Mouse (Mus musculus) forebrain, embryonic 14.5 days (tissue): ENCODE data around the gene Csnk2a1. TPM values are rescaled to one million over a fixed set of nuclear protein-coding genes. Genes with fewer than 3 reads are reported as not detected.
A peak's percentile ranks its signal among the peaks of the same experiment; 100 is the strongest.
"Not testable (repeated sequence)": the region's sequence is repeated elsewhere in the genome, so short reads cannot be mapped to it uniquely, and the experiment has no call there.

Experiments
- ATAC-seq: fragments of 200-750 bp; cut with Nextera tagmentation; 2 replicates; pipeline ENCODE4 v1.8.0; 2017; ENCODE audit warnings: mild to moderate bottlenecking, moderate library complexity
- DNase-seq: peaks from one replicate; pipeline ENCODE4 v3.0.0-alpha.2; 2015; ENCODE audit warnings: low spot score
- H3K27ac ChIP-seq: fragments of 300-500 bp; sonication (generic); 2 replicates; pipeline ENCODE4 v1.5.1; 2014; ENCODE audit warnings: low read depth, mild to moderate bottlenecking, control low read depth, low read length, moderate library complexity
- H3K27me3 ChIP-seq: fragments of 300-500 bp; sonication (generic); replicated peaks from 2 replicates; pipeline ENCODE4 v1.6.1; 2014; ENCODE audit warnings: low read length, control low read depth, mixed read lengths; ENCODE audit not compliant: control insufficient read depth, insufficient read depth
- H3K36me3 ChIP-seq: fragments of 300-500 bp; sonication (generic); 2 replicates; pipeline ENCODE4 v1.6.1; 2014; ENCODE audit warnings: low read length, control low read depth; ENCODE audit not compliant: control insufficient read depth, insufficient read depth
- H3K4me1 ChIP-seq: fragments of 300-500 bp; sonication (generic); 2 replicates; pipeline ENCODE4 v1.6.1; 2014; ENCODE audit warnings: antibody characterized with exemption, low read length, control low read depth; ENCODE audit not compliant: control insufficient read depth, insufficient read depth
- H3K4me2 ChIP-seq: fragments of 300-500 bp; sonication (generic); 2 replicates; pipeline ENCODE4 v1.6.1; 2014; ENCODE audit warnings: mild to moderate bottlenecking, control low read depth, low read length
- H3K4me3 ChIP-seq: fragments of 300-500 bp; sonication (generic); 2 replicates; pipeline ENCODE4 v1.5.1; 2014; ENCODE audit warnings: low read depth, low read length, control low read depth
- H3K9ac ChIP-seq: fragments of 300-500 bp; sonication (generic); 2 replicates; pipeline ENCODE4 v1.6.1; 2014; ENCODE audit warnings: mild to moderate bottlenecking, low read length, control low read depth, moderate library complexity
- H3K9me3 ChIP-seq: fragments of 300-500 bp; sonication (generic); replicated peaks from 2 replicates; pipeline ENCODE4 v1.6.1; 2016; ENCODE audit warnings: low read length, control low read depth, mixed read lengths; ENCODE audit not compliant: control insufficient read depth
- WGBS: fragments of 180-500 bp; shearing (Covaris S2); extraction: QIAGEN DNeasy Blood & Tissue Kit; methylation state at CpG from one replicate; pipeline ENCODE4 v1.1.7; 2014; 5-methylcytosine and 5-hydroxymethylcytosine counted together
- polyA plus RNA-seq: library from polyadenylated mRNA; unstranded; fragments of >200 nt; fragmentation: Nextera tagmentation; extraction: Ambion mirVana; gene quantifications from 2 replicates; pipeline ENCODE4 v1.2.1, GENCODE M21; 2014

The Csnk2a1 gene
- polyA plus RNA-seq, 1 experiment from 2014 or later: 168 TPM

DNA sequence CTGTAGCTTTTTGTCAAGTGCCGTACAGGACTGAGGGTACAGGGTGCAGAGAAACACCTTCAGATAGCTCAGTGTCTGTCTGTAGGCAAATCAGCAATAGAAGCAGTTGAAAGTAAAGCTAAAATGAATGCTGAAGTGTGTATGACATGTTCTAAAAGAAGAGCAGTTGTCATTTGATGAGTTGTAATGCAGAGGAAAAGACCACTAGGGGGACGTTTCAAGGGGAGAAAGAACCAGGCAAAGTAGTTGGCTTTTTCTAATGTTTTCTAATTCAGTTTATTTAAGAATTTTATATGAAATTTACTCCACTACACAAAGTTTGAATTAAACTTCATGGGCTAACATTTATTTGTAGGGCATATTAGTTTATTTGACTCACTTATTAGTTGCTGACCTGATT lies 47.0 kb downstream of the Csnk2a1 start:
- peak; percentile 19 for DNase-seq
- no peaks in the 10 kb centered on the region for H3K27me3 ChIP-seq
- H3K4me3 ChIP-seq: no peak overlapping the region
- WGBS: 82% methylated on average over 2 of the region's 2 CpGs
- no peaks in the 10 kb centered on the region for H3K4me1 ChIP-seq
- H3K27ac ChIP-seq: no peak overlapping the region
- peaks cover 81% of the 10 kb centered on the region for H3K36me3 ChIP-seq
- no peak for ATAC-seq
- no peak overlapping the region for H3K4me2 ChIP-seq
- no peak overlapping the region for H3K9ac ChIP-seq
- no peaks in the 10 kb centered on the region for H3K9me3 ChIP-seq

DNA sequence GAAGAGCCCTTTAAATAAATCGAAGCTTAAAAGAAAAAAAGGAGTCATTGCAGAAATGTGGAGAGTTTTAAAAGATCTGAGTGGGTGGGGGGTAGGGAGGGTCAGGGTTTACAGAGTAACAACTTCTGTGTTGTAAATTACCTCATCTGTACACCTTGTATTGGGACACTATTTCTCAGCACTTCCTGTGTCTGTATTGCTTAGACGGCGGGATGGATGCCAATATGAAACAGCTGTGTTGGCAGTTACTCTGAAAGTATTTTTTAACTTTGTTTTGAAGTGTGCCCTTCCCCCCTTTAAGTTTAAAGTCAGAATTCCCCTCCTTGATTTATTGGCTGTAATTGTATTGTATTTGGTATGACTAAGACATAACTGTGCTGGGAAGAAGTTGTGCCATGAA lies 54.8 kb downstream of the Csnk2a1 start:
- H3K36me3 ChIP-seq: peaks cover 77% of the 10 kb centered on the region
- WGBS: 93% methylated on average over 3 of the region's 3 CpGs

DNA sequence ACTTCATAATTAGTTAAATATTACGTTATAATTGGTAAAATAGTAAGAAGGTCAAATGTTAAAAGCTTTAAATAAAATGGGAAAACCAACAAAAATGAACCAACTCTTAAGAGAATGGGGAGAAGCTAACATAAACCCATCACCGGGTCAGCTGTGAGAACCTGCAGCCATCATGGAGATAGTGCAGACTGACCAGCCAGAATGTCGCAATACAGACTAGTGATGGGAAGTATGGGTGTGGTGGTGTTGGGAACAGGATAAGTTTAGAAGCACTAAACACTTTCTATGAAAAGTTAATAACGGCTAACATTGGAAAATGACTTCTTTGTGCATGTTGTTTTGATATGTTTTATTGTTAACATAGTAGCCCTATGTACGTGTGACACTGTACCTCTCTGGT lies 60.9 kb downstream of the Csnk2a1 start:
- 94% methylated on average over 5 of the region's 5 CpGs for WGBS
- no peak overlapping the region for H3K27ac ChIP-seq
- DNase-seq: no peak
- H3K27me3 ChIP-seq: no peaks in the 10 kb centered on the region
- H3K4me2 ChIP-seq: no peak overlapping the region
- peaks cover 44% of the 10 kb centered on the region for H3K36me3 ChIP-seq
- no peak overlapping the region for H3K9ac ChIP-seq
- no peaks in the 10 kb centered on the region for H3K4me1 ChIP-seq
- no peak for ATAC-seq
- H3K9me3 ChIP-seq: no peaks in the 10 kb centered on the region
- no peak overlapping the region for H3K4me3 ChIP-seq

More for the DNA sequence above, 54.8 kb downstream of the Csnk2a1 start:
- Histone ChIP-seq H3K27ac (no peak overlapping the region), H3K9me3 (no peaks in the 10 kb centered on the region), H3K4me1 (no peaks in the 10 kb centered on the region), H3K27me3 (no peaks in the 10 kb centered on the region), H3K9ac (no peak overlapping the region), H3K4me2 (no peak overlapping the region), H3K4me3 (no peak overlapping the region)
- DNase-seq (no peak), ATAC-seq (no peak)

DNA sequence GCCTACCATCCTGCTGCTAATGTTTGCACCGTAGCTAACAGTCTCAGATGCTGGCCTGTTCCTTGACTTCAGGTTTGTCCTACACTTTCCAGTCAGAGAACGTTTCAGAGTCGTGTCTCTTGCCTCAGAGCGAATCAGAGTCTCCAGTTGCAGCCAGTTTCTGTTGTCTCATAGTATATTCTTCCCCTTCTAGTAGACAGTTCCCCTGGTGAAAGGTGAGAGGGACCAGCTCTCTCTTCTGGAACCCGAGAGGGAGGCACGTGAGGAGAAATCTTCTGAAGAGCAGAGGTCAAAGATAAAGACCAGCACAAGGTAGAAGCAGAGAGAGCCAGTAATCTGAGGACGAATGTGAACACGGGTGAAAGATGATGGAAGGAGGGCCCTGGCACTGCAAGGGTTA lies 61.4 kb downstream of the Csnk2a1 start:
- no peaks in the 10 kb centered on the region for H3K9me3 ChIP-seq
- no peak overlapping the region for H3K9ac ChIP-seq
- no peak for ATAC-seq
- no peak overlapping the region for H3K27ac ChIP-seq
- no peaks in the 10 kb centered on the region for H3K27me3 ChIP-seq
- 82% methylated on average over 8 of the region's 8 CpGs for WGBS
- H3K4me3 ChIP-seq: no peak overlapping the region
- peaks cover 39% of the 10 kb centered on the region for H3K36me3 ChIP-seq
- DNase-seq: no peak
- H3K4me2 ChIP-seq: no peak overlapping the region
- H3K4me1 ChIP-seq: no peaks in the 10 kb centered on the region

DNA sequence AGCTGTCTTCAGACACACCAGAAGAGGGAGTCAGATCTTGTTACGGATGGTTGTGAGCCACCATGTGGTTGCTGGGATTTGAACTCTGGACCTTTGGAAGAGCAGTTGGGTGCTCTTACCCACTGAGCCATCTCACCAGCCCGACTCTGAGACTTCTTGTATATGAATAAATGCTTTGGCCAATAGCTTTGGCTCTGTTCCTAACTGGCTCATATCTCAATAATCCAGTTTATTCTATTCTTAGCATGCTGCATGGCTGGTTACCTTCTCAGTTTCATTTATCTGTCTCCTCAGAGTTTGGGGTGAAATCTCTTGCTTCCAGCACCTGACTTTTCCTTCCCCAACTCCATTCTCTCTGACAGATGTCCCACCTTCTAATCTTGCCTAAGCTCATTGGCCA lies 63.0 kb downstream of the Csnk2a1 start:
- H3K4me1 ChIP-seq, H3K27ac ChIP-seq, H3K9ac ChIP-seq, H3K27me3 ChIP-seq, DNase-seq, H3K4me2 ChIP-seq, H3K9me3 ChIP-seq, H3K4me3 ChIP-seq, ATAC-seq: not testable (repeated sequence)
- H3K36me3 ChIP-seq: peaks cover 23% of the 10 kb centered on the region
- 90% methylated on average over 1 of the region's 2 CpGs for WGBS

DNA sequence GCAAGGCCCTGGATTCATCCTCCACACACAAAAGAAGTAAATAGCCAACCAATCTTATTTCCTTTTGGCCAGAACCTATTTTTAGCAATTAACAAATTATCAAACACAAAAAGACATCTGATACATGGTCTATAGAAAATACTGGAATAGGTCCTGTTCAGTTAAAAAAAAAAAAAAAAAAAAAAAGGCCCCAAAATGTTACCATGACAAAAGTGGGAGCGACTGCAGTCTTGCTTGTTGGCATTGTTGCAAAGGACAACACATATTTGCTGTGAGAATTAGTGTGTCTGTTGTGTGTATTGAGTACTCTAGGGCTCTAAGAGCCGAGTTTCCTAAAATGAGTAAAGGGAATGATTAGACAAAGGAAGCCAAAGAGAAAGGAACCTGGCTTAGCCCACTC lies 65.8 kb downstream of the Csnk2a1 start:
- peaks cover 5% of the 10 kb centered on the region; the same call in 1 of the 2 replicates for H3K36me3 ChIP-seq
- no peak overlapping the region for H3K9ac ChIP-seq
- no peaks in the 10 kb centered on the region for H3K27me3 ChIP-seq
- DNase-seq (no peak), ATAC-seq (no peak)
- no peak overlapping the region for H3K27ac ChIP-seq
- WGBS: 46% methylated on average over 2 of the region's 2 CpGs
- peaks cover 7% of the 10 kb centered on the region for H3K4me1 ChIP-seq
- no peaks in the 10 kb centered on the region for H3K9me3 ChIP-seq
- no peak overlapping the region for H3K4me3 ChIP-seq
- no peak overlapping the region for H3K4me2 ChIP-seq

DNA sequence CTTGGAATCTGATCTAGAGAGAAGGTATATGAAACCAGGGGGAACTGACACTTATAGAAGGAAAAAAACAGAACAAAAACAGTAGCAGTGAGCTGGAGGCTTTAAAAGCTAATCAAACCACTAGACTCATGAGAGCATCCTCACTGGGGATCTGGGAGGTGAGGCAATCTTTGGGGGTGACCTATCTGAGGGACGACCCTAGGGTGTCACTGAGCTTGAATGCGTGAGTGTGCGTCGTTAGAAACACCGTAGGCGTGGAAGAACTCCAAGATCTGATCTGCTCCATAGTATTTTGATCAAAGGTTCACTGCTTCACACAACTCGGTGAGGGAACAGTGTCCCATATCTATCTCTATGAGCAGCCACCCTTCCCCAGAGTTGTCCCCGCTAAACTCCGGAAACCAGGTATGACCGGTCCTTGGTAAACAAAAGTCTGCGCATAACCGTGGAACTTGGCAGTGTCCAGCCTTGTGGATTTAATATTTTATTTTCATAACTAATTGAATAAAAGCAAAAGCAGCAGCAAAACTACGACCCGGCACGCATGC lies 66.6 kb downstream of the Csnk2a1 start:
- peak overlapping the region; percentile 75 for H3K4me2 ChIP-seq
- no peaks in the 10 kb centered on the region for H3K27me3 ChIP-seq
- WGBS: 1% methylated on average over 15 of the region's 15 CpGs
- DNase-seq: peak; percentile 29
- H3K9ac ChIP-seq: peak overlapping the region; percentile 89
- peaks cover under 1% of the 10 kb centered on the region; the same call in 1 of the 2 replicates for H3K36me3 ChIP-seq
- peak; percentile 70 for ATAC-seq
- peaks cover 7% of the 10 kb centered on the region for H3K4me1 ChIP-seq
- no peak overlapping the region for H3K27ac ChIP-seq
- no peaks in the 10 kb centered on the region for H3K9me3 ChIP-seq
- peak overlapping the region; percentile 92 for H3K4me3 ChIP-seq

DNA sequence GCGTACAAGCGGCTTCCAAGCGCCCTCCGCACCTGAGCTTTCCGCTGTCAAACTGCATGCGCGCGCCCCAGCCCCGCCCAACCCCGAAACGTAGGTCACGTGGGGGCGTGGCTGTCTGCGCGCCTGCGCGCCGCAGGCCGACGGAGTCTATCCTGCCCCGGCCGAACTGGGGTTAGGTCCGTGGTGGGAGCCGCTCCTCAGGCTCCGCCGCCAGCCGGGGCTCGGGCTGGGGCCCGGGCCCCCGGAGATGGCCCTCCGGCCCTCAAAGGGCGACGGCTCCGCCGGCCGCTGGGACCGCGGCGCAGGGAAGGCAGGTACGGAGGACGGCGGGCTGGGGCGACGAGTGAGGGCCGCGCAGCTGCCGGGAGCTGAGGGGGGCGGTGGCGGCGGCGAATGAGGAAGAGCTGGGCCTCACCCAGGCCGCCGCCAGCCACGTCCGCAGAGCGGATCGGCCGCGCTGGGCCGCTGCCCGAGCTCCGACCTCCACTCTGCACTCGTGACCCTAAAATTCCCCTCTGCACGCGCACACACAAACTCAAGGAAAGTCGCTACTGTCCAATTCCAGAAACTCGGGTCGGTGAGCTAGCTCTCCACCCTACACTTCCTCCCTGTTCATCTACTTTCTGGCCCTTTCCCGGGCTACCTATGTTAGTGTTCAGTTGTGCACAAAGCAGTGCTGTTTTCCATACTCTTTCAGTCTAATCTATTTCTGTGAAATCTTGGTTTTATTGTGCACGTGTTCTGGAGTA lies 67.3 kb downstream of the Csnk2a1 start, which contains the start of gene Tbc1d20:
Gene Tbc1d20 (plus strand): TSS at position 102 of the 749 bp plus-strand sequence.
- H3K4me2 ChIP-seq: peak within 1 kb of the TSS; percentile 75
- under 1% methylated on average over 63 of the region's 70 CpGs for WGBS

DNA sequence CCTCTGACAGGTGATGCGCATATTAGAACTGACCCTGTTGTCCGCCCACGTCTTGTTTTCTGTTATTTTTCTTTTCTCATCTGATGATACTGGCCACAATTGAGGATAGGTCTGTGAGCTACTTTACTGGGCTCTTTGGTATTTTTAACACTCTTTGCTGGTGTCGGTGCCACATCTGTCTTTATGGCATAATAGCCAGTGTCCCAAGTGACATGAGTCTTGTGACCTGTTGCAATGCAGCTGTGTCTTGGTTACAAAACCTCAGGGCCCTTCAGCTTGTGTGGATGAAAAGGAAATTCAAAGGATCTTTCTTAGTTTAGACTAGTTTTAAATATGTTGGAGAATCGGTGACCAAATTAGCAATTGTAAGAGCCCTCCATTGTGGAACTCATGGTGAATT lies 67.9 kb downstream of the Csnk2a1 start:
- no peak overlapping the region for H3K27ac ChIP-seq
- DNase-seq (no peak), ATAC-seq (no peak)
- peak overlapping the region; percentile 75 for H3K4me2 ChIP-seq
- peaks cover 7% of the 10 kb centered on the region for H3K4me1 ChIP-seq
- H3K4me3 ChIP-seq: peak overlapping the region; percentile 92
- WGBS: 48% methylated on average over 5 of the region's 5 CpGs
- peak overlapping the region; percentile 89 for H3K9ac ChIP-seq
- H3K9me3 ChIP-seq: no peaks in the 10 kb centered on the region
- H3K27me3 ChIP-seq: no peaks in the 10 kb centered on the region
- H3K36me3 ChIP-seq: no peaks in the 10 kb centered on the region

More for the DNA sequence above, 67.3 kb downstream of the Csnk2a1 start, which contains the start of gene Tbc1d20:
- H3K27ac ChIP-seq: peak within 1 kb of the TSS; percentile 70; the same call in 1 of the 2 replicates
- peak within 1 kb of the TSS; percentile 92 for H3K4me3 ChIP-seq
- no peaks in the 10 kb centered on the region for H3K36me3 ChIP-seq
- peaks cover 7% of the 10 kb centered on the region for H3K4me1 ChIP-seq
- H3K9ac ChIP-seq: peak within 1 kb of the TSS; percentile 89
- no peaks in the 10 kb centered on the region for H3K9me3 ChIP-seq
- no peaks in the 10 kb centered on the region for H3K27me3 ChIP-seq
- DNase-seq: peak; percentile 95
- ATAC-seq: peak; percentile 98
